Mouse (Mus musculus): ENCODE results near the gene Vill. TPM values are rescaled to one million over a fixed set of nuclear protein-coding genes. Genes with fewer than 3 reads are reported as not detected.

Vill gene
- polyA plus RNA-seq, 1 experiment from 2014 or later, result 39.4 TPM

GRCm38 (mm10) chr9:119101992-119102782 lies 49.6 kb downstream of the Vill start, which contains the start of gene Dlec1:
Gene Dlec1 (plus strand): TSS chr9:119102478.
- peak within 1 kb of the TSS; percentile 29; the same call in 1 of the 2 replicates for H3K27ac ChIP-seq

GRCm38 (mm10) chr9:119102783-119103113 lies 50.2 kb downstream of the Vill start:
- peak overlapping the region; percentile 57 for H3K4me3 ChIP-seq
- ATAC-seq (ENCODE audit: borderline replicate concordance, extremely low read depth, low FRiP score, low TSS enrichment), result peak; percentile 32; the same call in 1 of the 2 replicates
- H3K27me3 ChIP-seq, result peaks cover 4% of the 10 kb centered on the region
- no peaks in the 10 kb centered on the region for H3K9me3 ChIP-seq
- H3K36me3 ChIP-seq, result no peaks in the 10 kb centered on the region
- no peak overlapping the region for H3K27ac ChIP-seq
- H3K9ac ChIP-seq, result peak overlapping the region; percentile 29
- H3K4me1 ChIP-seq, result peaks cover 11% of the 10 kb centered on the region
- peak overlapping the region; percentile 94 for H3K4me2 ChIP-seq
- 4% methylated on average over 19 of the region's 19 CpGs for WGBS

More at GRCm38 (mm10) chr9:119101992-119102782, 49.6 kb downstream of the Vill start, which contains the start of gene Dlec1:
- no peaks in the 10 kb centered on the region for H3K9me3 ChIP-seq
- peak; percentile 88; the same call in 1 of the 2 replicates for ATAC-seq (ENCODE audit: borderline replicate concordance, extremely low read depth, low FRiP score, low TSS enrichment)
- peaks cover 4% of the 10 kb centered on the region for H3K27me3 ChIP-seq
- H3K4me3 ChIP-seq, result peak within 1 kb of the TSS; percentile 57
- peak within 1 kb of the TSS; percentile 29 for H3K9ac ChIP-seq
- WGBS, result 3% methylated on average over 44 of the region's 44 CpGs
- H3K4me2 ChIP-seq, result peak within 1 kb of the TSS; percentile 94
- H3K36me3 ChIP-seq, result no peaks in the 10 kb centered on the region
- H3K4me1 ChIP-seq, result peaks cover 11% of the 10 kb centered on the region

GRCm38 (mm10) chr9:119107566-119107965 lies 55.0 kb downstream of the Vill start:
- peaks cover 15% of the 10 kb centered on the region; the same call in 1 of the 2 replicates for H3K4me1 ChIP-seq
- 81% methylated on average over 4 of the region's 4 CpGs for WGBS
- H3K27ac ChIP-seq, result no peak overlapping the region

GRCm38 (mm10) chr9:119109685-119110353 lies 57.2 kb downstream of the Vill start:
- no peak overlapping the region for H3K27ac ChIP-seq
- WGBS, result 60% methylated on average over 12 of the region's 12 CpGs

More at GRCm38 (mm10) chr9:119107566-119107965, 55.0 kb downstream of the Vill start:
- Histone ChIP-seq H3K9me3 (no peaks in the 10 kb centered on the region), H3K36me3 (no peaks in the 10 kb centered on the region), H3K9ac (no peak overlapping the region), H3K4me3 (no peak overlapping the region), H3K27me3 (peaks cover 4% of the 10 kb centered on the region), H3K4me2 (no peak overlapping the region)
- ATAC-seq (ENCODE audit: borderline replicate concordance, extremely low read depth, low FRiP score, low TSS enrichment), result no peak

GRCm38 (mm10) chr9:119110640-119111039 lies 58.1 kb downstream of the Vill start:
- Histone ChIP-seq H3K27me3 (no peaks in the 10 kb centered on the region), H3K4me1 (peaks cover 9% of the 10 kb centered on the region; the same call in 1 of the 2 replicates), H3K36me3 (no peaks in the 10 kb centered on the region), H3K27ac (0 out of 2 replicates have a peak overlapping the region, but pooled peaks have one; percentile 22), H3K4me2 (no peak overlapping the region), H3K9ac (no peak overlapping the region), H3K9me3 (no peaks in the 10 kb centered on the region), H3K4me3 (no peak overlapping the region)
- no peak for ATAC-seq (ENCODE audit: borderline replicate concordance, extremely low read depth, low FRiP score, low TSS enrichment)
- WGBS, result 36% methylated on average over 3 of the region's 3 CpGs

More at GRCm38 (mm10) chr9:119109685-119110353, 57.2 kb downstream of the Vill start:
- H3K36me3 ChIP-seq, result no peaks in the 10 kb centered on the region
- no peak overlapping the region for H3K9ac ChIP-seq
- no peak for ATAC-seq (ENCODE audit: borderline replicate concordance, extremely low read depth, low FRiP score, low TSS enrichment)
- H3K4me3 ChIP-seq, result no peak overlapping the region
- H3K4me1 ChIP-seq, result peaks cover 9% of the 10 kb centered on the region; the same call in 1 of the 2 replicates
- H3K9me3 ChIP-seq, result no peaks in the 10 kb centered on the region
- no peak overlapping the region for H3K4me2 ChIP-seq
- H3K27me3 ChIP-seq, result no peaks in the 10 kb centered on the region

GRCm38 (mm10) chr9:119114911-119115310 lies 62.3 kb downstream of the Vill start:
- Histone ChIP-seq H3K4me2 (no peak overlapping the region), H3K27ac (no peak overlapping the region), H3K27me3 (no peaks in the 10 kb centered on the region), H3K4me1 (peaks cover 8% of the 10 kb centered on the region; the same call in 1 of the 2 replicates), H3K36me3 (no peaks in the 10 kb centered on the region), H3K9ac (no peak overlapping the region), H3K9me3 (no peaks in the 10 kb centered on the region), H3K4me3 (no peak overlapping the region)
- WGBS, result 80% methylated on average over 17 of the region's 17 CpGs
- no peak for ATAC-seq (ENCODE audit: borderline replicate concordance, extremely low read depth, low FRiP score, low TSS enrichment)

- H3K4me3 ChIP-seq, result no peak overlapping the region
- H3K9ac ChIP-seq, result no peak overlapping the region
- H3K4me2 ChIP-seq, result no peak overlapping the region
- 83% methylated on average over 19 of the region's 19 CpGs for WGBS
- no peaks in the 10 kb centered on the region for H3K4me1 ChIP-seq
- H3K36me3 ChIP-seq, result no peaks in the 10 kb centered on the region
- ATAC-seq (ENCODE audit: borderline replicate concordance, extremely low read depth, low FRiP score, low TSS enrichment), result no peak
- no peak overlapping the region for H3K27ac ChIP-seq
- no peaks in the 10 kb centered on the region for H3K27me3 ChIP-seq
- no peaks in the 10 kb centered on the region for H3K9me3 ChIP-seq
These were observed 67.0 kb downstream of the Vill start for GRCm38 (mm10) chr9:119119409-119120167.

GRCm38 (mm10) chr9:119120168-119120560 lies 67.6 kb downstream of the Vill start:
- Histone ChIP-seq H3K9me3 (no peaks in the 10 kb centered on the region), H3K4me2 (no peak overlapping the region), H3K27me3 (no peaks in the 10 kb centered on the region), H3K9ac (no peak overlapping the region), H3K36me3 (no peaks in the 10 kb centered on the region), H3K4me1 (no peaks in the 10 kb centered on the region), H3K4me3 (no peak overlapping the region), H3K27ac (no peak overlapping the region)
- ATAC-seq (ENCODE audit: borderline replicate concordance, extremely low read depth, low FRiP score, low TSS enrichment), result no peak
- 64% methylated on average over 3 of the region's 3 CpGs for WGBS

Small RNA genes lying within 50 kb of the gene (microRNA-seq; reads per million reads assigned to microRNA genes)
- 12.0 reads per million, percentile 31 among the genes with 10 or more reads in this experiment for gene Mir26a-1

Other genes starting within 250 kb of the Vill start
- gene Ctdspl, start 126.3 kb upstream of the Vill start, polyA plus RNA-seq (2015; fragmentation: Nextera tagmentation; extraction: Ambion mirVana), result 19.0 and 22.2 TPM in 2 replicates
- 15.5 and 17.7 TPM in 2 replicates for gene Plcd1, start 40.7 kb downstream of the Vill start, polyA plus RNA-seq (2015; fragmentation: Nextera tagmentation; extraction: Ambion mirVana)
- 1.3 and 1.4 TPM in 2 replicates for gene Dlec1, start 49.7 kb downstream of the Vill start, polyA plus RNA-seq (2015; fragmentation: Nextera tagmentation; extraction: Ambion mirVana)
- gene Acaa1b, start 104.3 kb downstream of the Vill start, polyA plus RNA-seq (2015; fragmentation: Nextera tagmentation; extraction: Ambion mirVana), result 1.2 and 1.6 TPM in 2 replicates
- not detected in 2 replicates for gene Gm47289, start 106.4 kb downstream of the Vill start, polyA plus RNA-seq (2015; fragmentation: Nextera tagmentation; extraction: Ambion mirVana)
- gene Slc22a13, start 156.3 kb downstream of the Vill start, polyA plus RNA-seq (2015; fragmentation: Nextera tagmentation; extraction: Ambion mirVana), result not detected in 2 replicates